Mouse (Mus musculus): ENCODE measurements at regions not wholly inside any gene's neighbourhood (a gene's known extent, or its start where the extent isn't known, plus 50 kb on each side); places are given as distances from the start of the nearest gene placed in this dataset.

- Histone ChIP-seq H3K36me3 (ENCODE audit: control insufficient read depth, insufficient read depth, low read length) (no peaks in the 10 kb centered on the region), H3K27ac (replicated peaks; ENCODE audit: low read depth, low read length) (no peak overlapping the region), H3K9ac (ENCODE audit: low read depth, low read length) (no peak overlapping the region), H3K9me3 (ENCODE audit: control insufficient read depth, low read length) (no peaks in the 10 kb centered on the region), H3K4me1 (ENCODE audit: control insufficient read depth, insufficient read depth, low read length) (no peaks in the 10 kb centered on the region; the same call in 1 of the 2 replicates), H3K4me2 (ENCODE audit: low read depth, low read length) (peak overlapping the region; percentile 11; the same call in 1 of the 2 replicates), H3K27me3 (replicated peaks; ENCODE audit: control insufficient read depth, insufficient read depth, low read length) (no peaks in the 10 kb centered on the region), H3K4me3 (ENCODE audit: low read depth, low read length) (no peak overlapping the region)
- 44% methylated on average over 5 of the region's 5 CpGs for WGBS
- ATAC-seq (ENCODE audit: low read depth) (peak; percentile 41; the same call in 1 of the 2 replicates), DNase-seq (ENCODE audit: low spot score) (peak; percentile 78)
Measured at GRCm38 (mm10) chr16:77799709-77800108, 197.8 kb upstream of the Gm11146 start.

GRCm38 (mm10) chr16:77796926-77797325, 195.0 kb upstream of the Gm11146 start:
- ATAC-seq (ENCODE audit: low read depth) (no peak), DNase-seq (ENCODE audit: low spot score) (peak; percentile 58)
- 69% methylated on average over 4 of the region's 4 CpGs for WGBS
- Histone ChIP-seq H3K9ac (ENCODE audit: low read depth, low read length) (no peak overlapping the region), H3K36me3 (ENCODE audit: control insufficient read depth, insufficient read depth, low read length) (no peaks in the 10 kb centered on the region), H3K4me2 (ENCODE audit: low read depth, low read length) (no peak overlapping the region), H3K27me3 (replicated peaks; ENCODE audit: control insufficient read depth, insufficient read depth, low read length) (no peaks in the 10 kb centered on the region), H3K4me3 (ENCODE audit: low read depth, low read length) (no peak overlapping the region), H3K4me1 (ENCODE audit: control insufficient read depth, insufficient read depth, low read length) (no peaks in the 10 kb centered on the region; the same call in 1 of the 2 replicates), H3K9me3 (ENCODE audit: control insufficient read depth, low read length) (no peaks in the 10 kb centered on the region), H3K27ac (replicated peaks; ENCODE audit: low read depth, low read length) (0 out of 2 replicates have a peak overlapping the region, but pooled peaks have one; percentile 4)

GRCm38 (mm10) chr16:77789652-77790051, 187.8 kb upstream of the Gm11146 start:
- H3K27me3 ChIP-seq (replicated peaks; ENCODE audit: control insufficient read depth, insufficient read depth, low read length): no peaks in the 10 kb centered on the region
- no peak overlapping the region for H3K4me3 ChIP-seq (ENCODE audit: low read depth, low read length)
- no peaks in the 10 kb centered on the region for H3K9me3 ChIP-seq (ENCODE audit: control insufficient read depth, low read length)
- DNase-seq (ENCODE audit: low spot score): no peak
- no peak for ATAC-seq (ENCODE audit: low read depth)
- H3K4me1 ChIP-seq (ENCODE audit: control insufficient read depth, insufficient read depth, low read length): no peaks in the 10 kb centered on the region
- WGBS: 79% methylated on average over 5 of the region's 5 CpGs
- no peaks in the 10 kb centered on the region for H3K36me3 ChIP-seq (ENCODE audit: control insufficient read depth, insufficient read depth, low read length)
- no peak overlapping the region for H3K27ac ChIP-seq (replicated peaks; ENCODE audit: low read depth, low read length)
- no peak overlapping the region for H3K4me2 ChIP-seq (ENCODE audit: low read depth, low read length)
- H3K9ac ChIP-seq (ENCODE audit: low read depth, low read length): no peak overlapping the region

GRCm38 (mm10) chr16:77789206-77789605, 187.3 kb upstream of the Gm11146 start:
- 78% methylated on average over 2 of the region's 2 CpGs for WGBS
- H3K4me3 ChIP-seq (ENCODE audit: low read depth, low read length): no peak overlapping the region
- no peaks in the 10 kb centered on the region for H3K27me3 ChIP-seq (replicated peaks; ENCODE audit: control insufficient read depth, insufficient read depth, low read length)
- no peak overlapping the region for H3K27ac ChIP-seq (replicated peaks; ENCODE audit: low read depth, low read length)
- H3K4me2 ChIP-seq (ENCODE audit: low read depth, low read length): no peak overlapping the region
- DNase-seq (ENCODE audit: low spot score) (no peak), ATAC-seq (ENCODE audit: low read depth) (no peak)
- H3K9ac ChIP-seq (ENCODE audit: low read depth, low read length): no peak overlapping the region
- no peaks in the 10 kb centered on the region for H3K9me3 ChIP-seq (ENCODE audit: control insufficient read depth, low read length)
- no peaks in the 10 kb centered on the region for H3K4me1 ChIP-seq (ENCODE audit: control insufficient read depth, insufficient read depth, low read length)
- H3K36me3 ChIP-seq (ENCODE audit: control insufficient read depth, insufficient read depth, low read length): no peaks in the 10 kb centered on the region

- Histone ChIP-seq H3K9me3 (ENCODE audit: control insufficient read depth, low read length) (no peaks in the 10 kb centered on the region), H3K4me3 (ENCODE audit: low read depth, low read length) (no peak overlapping the region), H3K4me2 (ENCODE audit: low read depth, low read length) (no peak overlapping the region), H3K4me1 (ENCODE audit: control insufficient read depth, insufficient read depth, low read length) (no peaks in the 10 kb centered on the region), H3K27ac (replicated peaks; ENCODE audit: low read depth, low read length) (no peak overlapping the region), H3K9ac (ENCODE audit: low read depth, low read length) (no peak overlapping the region), H3K27me3 (replicated peaks; ENCODE audit: control insufficient read depth, insufficient read depth, low read length) (no peaks in the 10 kb centered on the region), H3K36me3 (ENCODE audit: control insufficient read depth, insufficient read depth, low read length) (no peaks in the 10 kb centered on the region)
- 63% methylated on average over 6 of the region's 6 CpGs for WGBS
- DNase-seq (ENCODE audit: low spot score): no peak
- ATAC-seq (ENCODE audit: low read depth): no peak
Measured at GRCm38 (mm10) chr16:77788781-77789150, 186.9 kb upstream of the Gm11146 start.

- Histone ChIP-seq H3K4me2 (ENCODE audit: low read depth, low read length) (no peak overlapping the region), H3K9ac (ENCODE audit: low read depth, low read length) (no peak overlapping the region), H3K27ac (replicated peaks; ENCODE audit: low read depth, low read length) (no peak overlapping the region), H3K36me3 (ENCODE audit: control insufficient read depth, insufficient read depth, low read length) (no peaks in the 10 kb centered on the region), H3K4me1 (ENCODE audit: control insufficient read depth, insufficient read depth, low read length) (no peaks in the 10 kb centered on the region), H3K9me3 (ENCODE audit: control insufficient read depth, low read length) (no peaks in the 10 kb centered on the region), H3K27me3 (replicated peaks; ENCODE audit: control insufficient read depth, insufficient read depth, low read length) (no peaks in the 10 kb centered on the region), H3K4me3 (ENCODE audit: low read depth, low read length) (no peak overlapping the region)
- 69% methylated on average over 20 of the region's 20 CpGs for WGBS
- ATAC-seq (ENCODE audit: low read depth) (peak; percentile 81; the same call in 1 of the 2 replicates), DNase-seq (ENCODE audit: low spot score) (peak; percentile 57)
Measured at GRCm38 (mm10) chr16:77788041-77788780, 186.3 kb upstream of the Gm11146 start.

- no peak for ATAC-seq (ENCODE audit: low read depth)
- Histone ChIP-seq H3K9me3 (ENCODE audit: control insufficient read depth, low read length) (no peaks in the 10 kb centered on the region), H3K4me3 (ENCODE audit: low read depth, low read length) (no peak overlapping the region), H3K27me3 (replicated peaks; ENCODE audit: control insufficient read depth, insufficient read depth, low read length) (no peaks in the 10 kb centered on the region), H3K27ac (replicated peaks; ENCODE audit: low read depth, low read length) (no peak overlapping the region), H3K4me1 (ENCODE audit: control insufficient read depth, insufficient read depth, low read length) (no peaks in the 10 kb centered on the region), H3K9ac (ENCODE audit: low read depth, low read length) (no peak overlapping the region), H3K4me2 (ENCODE audit: low read depth, low read length) (no peak overlapping the region), H3K36me3 (ENCODE audit: control insufficient read depth, insufficient read depth, low read length) (no peaks in the 10 kb centered on the region)
- WGBS: 91% methylated on average over 5 of the region's 5 CpGs
- no peak for DNase-seq (ENCODE audit: low spot score)
Measured at GRCm38 (mm10) chr16:77787025-77787424, 185.1 kb upstream of the Gm11146 start.

GRCm38 (mm10) chr16:77779019-77779418, 177.1 kb upstream of the Gm11146 start:
- Histone ChIP-seq H3K4me2 (ENCODE audit: low read depth, low read length) (no peak overlapping the region), H3K27me3 (replicated peaks; ENCODE audit: control insufficient read depth, insufficient read depth, low read length) (no peaks in the 10 kb centered on the region), H3K4me3 (ENCODE audit: low read depth, low read length) (no peak overlapping the region), H3K36me3 (ENCODE audit: control insufficient read depth, insufficient read depth, low read length) (no peaks in the 10 kb centered on the region), H3K9me3 (ENCODE audit: control insufficient read depth, low read length) (no peaks in the 10 kb centered on the region), H3K9ac (ENCODE audit: low read depth, low read length) (no peak overlapping the region), H3K27ac (replicated peaks; ENCODE audit: low read depth, low read length) (no peak overlapping the region), H3K4me1 (ENCODE audit: control insufficient read depth, insufficient read depth, low read length) (no peaks in the 10 kb centered on the region)
- DNase-seq (ENCODE audit: low spot score) (no peak), ATAC-seq (ENCODE audit: low read depth) (0 out of 2 replicates have a peak, but pooled peaks have one; percentile 47)
- WGBS: 71% methylated on average over 1 of the region's 1 CpGs

- H3K4me3 ChIP-seq (ENCODE audit: low read depth, low read length): no peak overlapping the region
- H3K36me3 ChIP-seq (ENCODE audit: control insufficient read depth, insufficient read depth, low read length): no peaks in the 10 kb centered on the region
- 47% methylated on average over 3 of the region's 3 CpGs for WGBS
- no peaks in the 10 kb centered on the region for H3K4me1 ChIP-seq (ENCODE audit: control insufficient read depth, insufficient read depth, low read length)
- no peaks in the 10 kb centered on the region for H3K27me3 ChIP-seq (replicated peaks; ENCODE audit: control insufficient read depth, insufficient read depth, low read length)
- H3K9ac ChIP-seq (ENCODE audit: low read depth, low read length): no peak overlapping the region
- ATAC-seq (ENCODE audit: low read depth) (no peak), DNase-seq (ENCODE audit: low spot score) (no peak)
- H3K27ac ChIP-seq (replicated peaks; ENCODE audit: low read depth, low read length): no peak overlapping the region
- no peak overlapping the region for H3K4me2 ChIP-seq (ENCODE audit: low read depth, low read length)
- no peaks in the 10 kb centered on the region for H3K9me3 ChIP-seq (ENCODE audit: control insufficient read depth, low read length)
Measured at GRCm38 (mm10) chr16:77772075-77772474, 170.2 kb upstream of the Gm11146 start.
